Mouse (Mus musculus) midbrain, embryonic 14.5 days (tissue): ENCODE results near the gene Zfp866. TPM values are rescaled to one million over a fixed set of nuclear protein-coding genes. Genes with fewer than 3 reads are reported as not detected.
A peak's percentile ranks its signal among the peaks of the same experiment; 100 is the strongest.

Source experiments
- ATAC-seq: fragments of 200-750 bp; cut with Nextera tagmentation; 2 replicates; pipeline ENCODE4 v1.8.0; 2017; ENCODE audit warnings: moderate number of reproducible peaks, moderate library complexity; ENCODE audit not compliant: low FRiP score, low TSS enrichment
- DNase-seq: peaks from one replicate; pipeline ENCODE4 v3.0.0-alpha.2; 2015
- H3K27ac ChIP-seq: fragments of 300-500 bp; sonication (generic); replicated peaks from 2 replicates; pipeline ENCODE4 v1.5.1; 2014; ENCODE audit warnings: mild to moderate bottlenecking, low read depth, low read length, moderate library complexity
- H3K27me3 ChIP-seq: fragments of 300-500 bp; sonication (generic); 2 replicates; pipeline ENCODE4 v1.6.1; 2014; ENCODE audit warnings: low read length, control low read depth, mixed read lengths; ENCODE audit not compliant: control insufficient read depth, insufficient read depth
- H3K36me3 ChIP-seq: fragments of 300-500 bp; sonication (generic); 2 replicates; pipeline ENCODE4 v1.6.1; 2014; ENCODE audit warnings: low read length, control low read depth; ENCODE audit not compliant: control insufficient read depth, insufficient read depth
- H3K4me1 ChIP-seq: fragments of 300-500 bp; sonication (generic); 2 replicates; pipeline ENCODE4 v1.6.1; 2014; ENCODE audit warnings: mild to moderate bottlenecking, antibody characterized with exemption, low read length, control low read depth; ENCODE audit not compliant: control insufficient read depth, insufficient read depth
- H3K4me2 ChIP-seq: fragments of 300-500 bp; sonication (generic); 2 replicates; pipeline ENCODE4 v1.6.1; 2014; ENCODE audit warnings: mild to moderate bottlenecking, low read length, moderate library complexity
- H3K4me3 ChIP-seq: fragments of 300-500 bp; sonication (generic); replicated peaks from 2 replicates; pipeline ENCODE4 v1.5.1; 2014; ENCODE audit warnings: low read depth, low read length
- H3K9ac ChIP-seq: fragments of 300-500 bp; sonication (generic); replicated peaks from 2 replicates; pipeline ENCODE4 v1.6.1; 2014; ENCODE audit warnings: mild to moderate bottlenecking, low read length, moderate library complexity
- H3K9me3 ChIP-seq: fragments of 300-500 bp; sonication (generic); 2 replicates; pipeline ENCODE4 v1.6.1; 2016; ENCODE audit warnings: low read length, control low read depth, mixed read lengths; ENCODE audit not compliant: control insufficient read depth
- WGBS: fragments of 180-500 bp; shearing (Covaris S2); extraction: QIAGEN DNeasy Blood & Tissue Kit; methylation state at CpG from one replicate; pipeline ENCODE4 v1.1.7; 2014; 5-methylcytosine and 5-hydroxymethylcytosine counted together
- polyA plus RNA-seq: library from polyadenylated mRNA; unstranded; fragments of >200 nt; fragmentation: Nextera tagmentation; extraction: Ambion mirVana; gene quantifications from 2 replicates; pipeline ENCODE4 v1.2.1, GENCODE M21; 2014

The Zfp866 gene
- polyA plus RNA-seq, 1 experiment from 2014 or later, result 50.4 TPM

DNA sequence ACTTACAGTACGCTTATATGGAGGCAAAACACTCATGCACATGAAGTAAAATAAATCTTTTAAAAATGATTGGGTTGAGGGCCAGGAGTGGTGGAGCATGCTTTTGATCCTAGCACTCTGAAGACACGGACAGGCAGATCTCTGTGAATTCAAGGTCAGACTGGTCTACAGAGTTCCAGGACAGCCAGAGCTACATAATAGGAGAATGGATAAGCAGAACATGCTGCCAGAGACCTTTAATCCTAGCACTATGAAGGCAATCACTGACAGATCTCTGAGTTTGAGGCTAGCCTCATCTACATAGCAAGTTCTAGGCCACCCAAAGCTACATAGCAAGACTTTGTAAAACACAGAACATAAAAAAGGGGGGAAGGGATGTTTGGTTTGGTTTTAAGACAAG, 18.9 kb downstream of the Zfp866 start:
- 87% methylated on average over 2 of the region's 2 CpGs for WGBS
- DNase-seq (no peak), ATAC-seq (no peak)
- Histone ChIP-seq H3K9ac (0 out of 2 replicates have a peak overlapping the region, but pooled peaks have one; percentile 18), H3K9me3 (no peaks in the 10 kb centered on the region), H3K27ac (no peak overlapping the region), H3K27me3 (no peaks in the 10 kb centered on the region), H3K4me1 (peaks cover 26% of the 10 kb centered on the region), H3K36me3 (peaks cover 20% of the 10 kb centered on the region), H3K4me2 (peak overlapping the region; percentile 63), H3K4me3 (no peak overlapping the region)

DNA sequence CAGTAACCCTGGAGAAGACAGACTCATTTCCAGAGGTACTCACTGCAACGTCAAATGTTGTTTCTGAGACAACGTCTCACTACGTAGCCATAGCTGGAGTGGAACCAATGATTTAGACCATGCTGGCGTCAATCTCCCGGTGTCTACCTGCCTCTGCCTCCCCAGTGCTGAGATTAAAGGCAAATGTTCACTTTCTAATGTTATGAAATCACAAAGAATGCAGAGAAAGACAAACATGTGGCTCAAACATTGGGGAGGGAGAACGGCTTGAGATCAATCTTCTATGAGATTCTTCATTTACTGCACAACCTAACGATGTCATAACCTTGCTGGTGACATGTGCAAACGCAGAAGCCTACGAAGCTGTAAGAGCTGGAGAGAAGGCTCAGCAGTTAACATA, 19.8 kb downstream of the Zfp866 start:
- Histone ChIP-seq H3K9me3 (no peaks in the 10 kb centered on the region), H3K9ac (no peak overlapping the region), H3K4me3 (no peak overlapping the region), H3K27me3 (no peaks in the 10 kb centered on the region), H3K36me3 (peaks cover 29% of the 10 kb centered on the region), H3K27ac (no peak overlapping the region), H3K4me1 (peaks cover 26% of the 10 kb centered on the region), H3K4me2 (no peak overlapping the region)
- no peak for DNase-seq
- no peak for ATAC-seq
- WGBS, result 90% methylated on average over 9 of the region's 9 CpGs

DNA sequence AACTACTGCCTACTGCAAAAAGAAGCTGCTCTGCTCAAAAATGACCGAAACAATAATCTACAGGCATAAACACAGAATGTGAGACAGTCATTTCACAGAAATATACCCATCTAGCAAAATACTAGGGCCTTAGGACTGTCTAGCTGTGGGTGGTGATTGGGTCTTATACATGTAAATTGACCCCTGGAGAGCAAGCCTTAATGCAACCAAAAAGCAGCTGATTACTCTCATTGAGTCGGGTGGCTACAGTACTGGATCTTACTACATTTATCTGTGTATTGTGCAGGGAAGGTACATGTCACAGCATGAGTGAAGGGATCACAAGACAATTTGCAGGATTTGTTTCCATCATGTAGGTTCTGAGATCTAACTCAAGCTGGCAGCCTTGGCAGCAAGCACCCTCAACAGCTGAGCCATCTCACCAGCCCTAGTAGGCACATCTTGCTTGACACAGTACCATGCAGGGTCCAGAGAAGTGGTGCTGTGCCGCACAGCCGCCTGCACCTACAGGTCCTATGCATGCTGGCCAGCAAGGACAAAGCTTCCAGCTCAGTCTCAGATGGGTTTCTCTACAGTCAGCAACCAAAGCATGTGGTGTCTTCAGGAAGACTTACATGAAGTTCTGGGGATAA, 29.0 kb downstream of the Zfp866 start:
- ATAC-seq, result no peak
- no peak overlapping the region for H3K9ac ChIP-seq
- no peak overlapping the region for H3K4me3 ChIP-seq
- H3K27me3 ChIP-seq, result no peaks in the 10 kb centered on the region
- H3K36me3 ChIP-seq, result peaks cover 65% of the 10 kb centered on the region
- no peak for DNase-seq
- no peaks in the 10 kb centered on the region for H3K9me3 ChIP-seq
- 90% methylated on average over 4 of the region's 4 CpGs for WGBS
- no peak overlapping the region for H3K4me2 ChIP-seq
- H3K27ac ChIP-seq, result no peak overlapping the region
- no peaks in the 10 kb centered on the region for H3K4me1 ChIP-seq

DNA sequence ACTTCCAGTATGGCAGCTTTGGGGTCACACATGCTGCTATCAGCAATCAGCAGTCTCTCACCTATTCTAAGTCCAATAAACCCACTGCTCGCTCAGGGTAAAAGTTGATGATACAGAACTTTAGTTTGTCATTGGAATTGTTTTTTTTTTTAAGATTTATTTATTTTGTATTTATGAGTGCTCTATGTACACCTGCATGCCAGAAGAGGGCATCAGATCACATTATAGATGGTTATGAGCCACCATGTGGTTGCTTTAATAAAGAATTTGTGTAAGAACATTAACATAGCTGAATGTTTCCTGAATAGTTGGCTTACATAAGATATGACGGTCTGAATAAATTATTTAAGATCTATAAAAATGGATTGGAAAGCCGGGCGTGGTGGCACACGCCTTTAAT, 32.7 kb downstream of the Zfp866 start:
- 97% methylated on average over 5 of the region's 5 CpGs for WGBS
- Histone ChIP-seq H3K4me1 (no peaks in the 10 kb centered on the region), H3K27ac (no peak overlapping the region), H3K36me3 (peaks cover 38% of the 10 kb centered on the region), H3K9ac (no peak overlapping the region), H3K27me3 (no peaks in the 10 kb centered on the region), H3K9me3 (no peaks in the 10 kb centered on the region), H3K4me3 (no peak overlapping the region), H3K4me2 (no peak overlapping the region)
- DNase-seq (no peak), ATAC-seq (no peak)

DNA sequence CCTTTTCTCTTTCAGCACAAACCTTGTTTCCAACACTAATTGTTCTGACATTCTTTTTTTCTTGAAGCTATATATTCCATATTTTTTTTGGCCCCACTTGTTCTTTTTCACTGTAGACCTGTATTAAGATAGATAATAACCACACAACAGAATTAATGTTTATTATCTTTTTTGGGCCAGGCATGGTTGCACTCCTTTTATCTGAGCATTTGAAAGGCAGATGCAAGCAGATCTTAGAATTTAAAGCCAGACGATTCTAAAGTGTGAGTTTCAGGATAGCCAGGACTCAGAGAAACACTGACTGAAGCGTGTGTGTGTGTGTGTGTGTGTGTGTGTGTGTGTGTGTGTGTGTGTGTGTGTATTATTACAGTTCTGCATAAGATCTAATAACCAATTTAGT, 38.5 kb downstream of the Zfp866 start:
- peaks cover 8% of the 10 kb centered on the region; the same call in 1 of the 2 replicates for H3K36me3 ChIP-seq
- no peak overlapping the region for H3K27ac ChIP-seq
- no peaks in the 10 kb centered on the region for H3K9me3 ChIP-seq
- H3K9ac ChIP-seq, result no peak overlapping the region
- DNase-seq (no peak), ATAC-seq (no peak)
- H3K27me3 ChIP-seq, result no peaks in the 10 kb centered on the region
- 95% methylated on average over 2 of the region's 2 CpGs for WGBS
- H3K4me1 ChIP-seq, result peaks cover 9% of the 10 kb centered on the region; the same call in 1 of the 2 replicates
- H3K4me2 ChIP-seq, result no peak overlapping the region
- no peak overlapping the region for H3K4me3 ChIP-seq

DNA sequence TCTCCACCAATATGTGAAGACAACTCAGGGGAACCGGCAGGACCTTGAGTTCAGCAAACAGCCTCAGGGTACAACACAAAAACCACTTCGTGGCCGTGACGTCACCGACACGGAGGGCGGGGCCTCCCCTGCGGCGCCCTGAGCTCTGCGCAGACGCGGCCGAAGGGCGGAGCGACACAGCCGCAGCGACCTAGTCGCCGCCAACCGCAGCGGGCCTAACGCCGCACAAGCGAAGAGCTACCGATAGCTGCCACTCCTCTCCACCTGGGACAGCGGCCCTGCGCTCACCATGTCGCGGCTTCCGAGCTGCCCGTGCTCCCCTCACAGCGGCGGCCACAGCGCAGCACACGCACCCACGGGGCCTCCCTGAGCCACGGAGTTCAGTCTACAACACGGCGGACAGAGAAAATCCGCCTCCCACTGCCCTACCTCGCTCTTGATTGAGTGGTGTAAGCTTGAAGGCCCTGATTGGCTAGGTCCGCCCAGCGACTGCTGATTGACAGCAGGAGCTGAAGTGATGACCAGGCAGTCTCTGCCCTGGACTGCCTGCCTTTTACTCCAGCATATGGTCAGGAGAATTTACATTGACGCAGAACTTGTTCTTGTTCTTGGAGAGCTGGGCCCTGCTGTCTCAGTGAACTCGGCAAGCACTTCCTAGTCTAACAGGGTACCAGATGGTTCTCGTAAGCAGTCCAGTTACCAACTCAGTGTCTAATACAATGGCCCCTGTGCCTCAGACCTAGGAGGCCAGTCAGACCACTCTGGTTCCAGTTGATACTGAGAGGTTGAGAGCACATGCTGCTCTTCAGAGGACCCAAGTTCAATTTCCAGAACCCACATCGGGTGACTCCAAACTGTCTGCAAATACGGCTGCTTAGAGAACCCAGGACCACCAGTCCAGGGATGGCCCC, 41.2 kb downstream of the Zfp866 start, which contains the start of gene Zfp963:
Gene Zfp963 (minus strand): TSS at position 427 of the 911 bp plus-strand sequence.
- peak within 1 kb of the TSS; percentile 57 for H3K4me2 ChIP-seq
- WGBS, result 3% methylated on average over 48 of the region's 48 CpGs
- ATAC-seq, result peak; percentile 99
- H3K4me1 ChIP-seq, result peaks cover 9% of the 10 kb centered on the region; the same call in 1 of the 2 replicates
- peak within 1 kb of the TSS; percentile 52 for H3K4me3 ChIP-seq
- H3K9me3 ChIP-seq, result no peaks in the 10 kb centered on the region
- H3K27me3 ChIP-seq, result no peaks in the 10 kb centered on the region
- H3K36me3 ChIP-seq, result no peaks in the 10 kb centered on the region; the same call in 1 of the 2 replicates
- DNase-seq, result peak; percentile 97
- H3K9ac ChIP-seq, result peak within 1 kb of the TSS; percentile 72
- peak within 1 kb of the TSS; percentile 97 for H3K27ac ChIP-seq

DNA sequence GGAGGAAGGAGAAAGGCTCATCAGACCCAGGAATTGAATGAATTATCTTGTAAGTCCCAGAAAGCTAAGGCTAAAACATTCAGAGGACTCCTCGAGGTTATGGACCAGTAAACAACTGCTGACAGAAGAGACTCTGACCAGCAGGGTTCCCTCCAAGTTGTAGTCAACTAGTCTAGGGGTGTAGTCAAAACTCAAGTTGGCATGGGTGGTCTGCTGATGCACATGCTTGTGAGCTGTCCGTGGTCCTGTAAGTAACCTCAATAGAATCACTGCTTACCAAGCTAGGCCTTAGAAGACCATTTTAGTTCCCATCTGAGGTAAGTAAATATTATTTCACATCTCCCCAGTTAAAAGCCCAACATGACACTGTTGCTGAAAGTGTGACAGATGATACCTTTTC, 49.7 kb downstream of the Zfp866 start:
- H3K9me3 ChIP-seq, result no peaks in the 10 kb centered on the region
- ATAC-seq, result no peak
- peaks cover 16% of the 10 kb centered on the region for H3K36me3 ChIP-seq
- WGBS, result 79% methylated on average over 2 of the region's 2 CpGs
- no peaks in the 10 kb centered on the region for H3K4me1 ChIP-seq
- H3K9ac ChIP-seq, result no peak overlapping the region
- H3K27me3 ChIP-seq, result no peaks in the 10 kb centered on the region
- no peak overlapping the region for H3K4me3 ChIP-seq
- no peak overlapping the region for H3K4me2 ChIP-seq
- no peak for DNase-seq
- no peak overlapping the region for H3K27ac ChIP-seq

DNA sequence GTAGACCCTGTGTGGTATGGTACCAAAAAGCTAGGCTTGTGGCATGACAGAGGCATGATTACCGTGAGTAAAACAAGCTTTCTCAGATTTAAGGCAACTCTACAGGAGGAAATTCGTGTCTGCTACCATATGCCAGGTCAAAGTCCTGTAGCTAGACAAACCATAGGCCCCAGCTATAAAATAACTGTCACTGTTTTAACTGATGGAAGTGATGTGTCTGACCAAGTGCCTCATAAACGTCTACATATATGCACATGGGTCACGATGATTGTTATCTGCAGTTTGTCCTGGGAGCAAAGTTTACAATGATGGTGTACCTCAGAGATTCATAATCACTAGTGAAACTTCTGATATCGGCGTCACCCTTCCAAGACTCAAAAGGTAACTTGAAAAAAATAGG, 50.2 kb downstream of the Zfp866 start:
- H3K9me3 ChIP-seq, result no peaks in the 10 kb centered on the region
- no peak overlapping the region for H3K4me3 ChIP-seq
- peaks cover 16% of the 10 kb centered on the region for H3K36me3 ChIP-seq
- ATAC-seq, result no peak
- no peaks in the 10 kb centered on the region for H3K4me1 ChIP-seq
- WGBS, result 89% methylated on average over 6 of the region's 6 CpGs
- no peak overlapping the region for H3K27ac ChIP-seq
- DNase-seq, result no peak
- no peak overlapping the region for H3K9ac ChIP-seq
- no peak overlapping the region for H3K4me2 ChIP-seq
- H3K27me3 ChIP-seq, result no peaks in the 10 kb centered on the region
